Mouse (Mus musculus) erythroid progenitor cell, adult 5-6 weeks (primary cell): ENCODE measurements around the gene Prkce. TPM values are rescaled to one million over a fixed set of nuclear protein-coding genes. Genes with fewer than 3 reads are reported as not detected.

ENCODE experiments used
- ATAC-seq: replicated peaks from 2 replicates; pipeline ENCODE4 v1.8.0; 2016; ENCODE audit warnings: moderate number of reproducible peaks, mild to moderate bottlenecking, moderate TSS enrichment, inconsistent platforms; ENCODE audit not compliant: poor library complexity, low FRiP score, severe bottlenecking
- total RNA-seq, 2 experiments: library from RNA; stranded (forward) in 1 of 2; stranded (reverse) in 1 of 2; fragments of 150-400 nt in 1 of 2; fragments of 186-747, 209-891 nt in 1 of 2; gene quantifications; 2 replicates each; pipeline versions ENCODE4 v1.2.3 to v1.2.4; 2015 to 2017; ENCODE audit warnings: low replicate concordance in 2 of 2

Gene Prkce
- total RNA-seq, 2 experiments from 2014 or later, result 0.30 to 2.9 TPM

DNA sequence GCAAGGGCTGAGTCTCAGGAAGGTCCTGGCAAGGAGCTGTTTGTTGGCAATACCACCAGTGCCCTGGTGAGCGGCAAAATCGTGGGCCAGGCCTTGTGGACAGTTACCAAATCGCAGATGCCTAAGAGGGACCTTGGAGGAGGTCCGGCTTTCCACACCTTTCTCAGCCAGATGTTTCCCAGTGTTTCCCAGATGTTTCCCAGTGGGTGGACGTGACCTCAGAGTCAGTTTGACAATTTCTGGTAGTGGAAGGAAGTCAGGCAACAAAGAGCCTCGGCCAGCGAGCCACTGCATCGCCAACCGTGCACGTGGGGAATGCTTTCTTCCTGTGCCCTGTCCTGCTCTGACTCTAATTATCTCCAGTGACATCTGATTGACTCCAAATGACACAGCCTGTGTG lies 112.2 kb downstream of the Prkce start:
- ATAC-seq, result no peak

DNA sequence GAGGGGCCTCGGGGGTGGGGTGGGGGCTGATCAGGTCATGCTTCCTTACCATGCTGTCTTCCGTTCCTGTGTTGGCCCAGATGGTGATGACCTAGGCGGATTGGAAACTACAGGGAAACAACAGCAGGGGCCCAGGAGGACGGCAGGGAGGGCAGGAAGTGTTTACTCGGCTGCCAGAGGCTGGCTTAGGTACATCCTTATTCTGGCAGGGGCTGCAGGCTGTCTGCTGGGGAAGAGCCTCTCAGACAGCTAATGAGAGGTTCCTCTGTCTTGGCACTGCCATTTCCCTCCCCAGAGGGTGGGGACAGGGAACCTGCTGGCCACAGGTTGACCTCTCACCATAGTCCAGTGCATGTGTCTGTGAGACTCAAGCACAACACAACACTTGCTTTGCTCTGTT lies 116.2 kb downstream of the Prkce start:
- ATAC-seq, result no peak

DNA sequence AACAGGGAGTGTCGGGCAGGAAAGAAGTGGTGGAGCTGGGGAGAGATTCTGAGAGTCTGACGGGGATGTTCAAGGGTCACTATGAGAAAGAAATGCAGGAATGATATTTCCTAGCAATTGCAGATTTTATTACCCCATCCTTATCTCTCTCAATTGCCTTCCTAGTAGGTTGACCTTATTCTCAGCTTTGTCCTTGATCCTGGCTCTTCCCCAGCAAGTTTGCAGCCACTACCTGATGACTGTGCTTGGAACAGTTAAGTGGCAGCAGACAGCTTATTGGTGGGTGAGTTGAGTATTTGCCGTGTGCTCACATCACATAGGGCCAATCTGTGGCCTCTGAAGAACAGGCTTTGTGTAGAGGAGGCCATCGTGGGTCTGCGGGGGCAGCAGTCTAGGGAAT lies 117.5 kb downstream of the Prkce start:
- ATAC-seq, result no peak

DNA sequence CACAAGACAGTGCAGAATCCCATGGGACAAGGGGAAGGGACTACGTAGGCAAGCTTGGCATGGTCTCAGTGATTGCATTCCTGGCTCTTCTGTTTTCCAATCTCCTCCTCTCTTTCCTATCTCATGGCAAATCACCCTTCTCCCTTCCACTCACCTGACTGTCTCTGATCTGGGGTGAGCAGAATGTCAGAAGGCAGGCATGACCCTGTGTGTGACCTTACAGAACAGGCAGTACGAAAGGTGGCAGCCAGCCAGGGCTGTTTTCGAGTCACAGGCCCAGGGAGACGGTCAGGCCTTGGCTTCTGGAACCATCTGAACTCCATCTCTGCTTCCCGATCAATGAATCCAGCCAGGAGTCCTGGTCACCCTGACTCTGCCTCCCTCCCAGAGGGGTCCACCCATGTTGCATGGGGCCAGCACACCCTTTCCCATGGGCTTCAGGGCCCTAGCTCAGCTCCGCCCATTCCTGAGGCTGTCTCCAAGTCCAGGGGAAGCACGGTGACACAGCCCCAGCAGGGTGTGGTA lies 119.2 kb downstream of the Prkce start:
- no peak for ATAC-seq

DNA sequence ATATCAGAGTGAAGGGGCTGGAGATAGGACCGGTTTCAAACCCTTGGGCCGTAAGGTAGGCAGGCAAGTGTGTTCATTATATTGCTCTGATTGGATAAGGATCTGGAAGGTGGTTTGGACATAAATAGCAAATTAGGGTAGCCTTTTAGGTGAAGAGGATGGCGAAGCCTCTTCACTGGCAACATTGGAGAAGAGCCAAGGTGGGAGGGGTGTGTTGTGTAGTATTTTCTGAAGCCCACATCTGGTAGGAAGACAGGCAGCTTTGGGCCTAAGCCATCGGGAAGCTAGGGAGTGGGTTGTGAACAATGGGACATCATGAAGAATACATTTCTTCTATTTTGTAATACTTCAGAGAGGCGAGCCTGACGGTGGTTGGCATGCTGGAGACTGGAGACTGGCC lies 125.1 kb downstream of the Prkce start:
- no peak for ATAC-seq

DNA sequence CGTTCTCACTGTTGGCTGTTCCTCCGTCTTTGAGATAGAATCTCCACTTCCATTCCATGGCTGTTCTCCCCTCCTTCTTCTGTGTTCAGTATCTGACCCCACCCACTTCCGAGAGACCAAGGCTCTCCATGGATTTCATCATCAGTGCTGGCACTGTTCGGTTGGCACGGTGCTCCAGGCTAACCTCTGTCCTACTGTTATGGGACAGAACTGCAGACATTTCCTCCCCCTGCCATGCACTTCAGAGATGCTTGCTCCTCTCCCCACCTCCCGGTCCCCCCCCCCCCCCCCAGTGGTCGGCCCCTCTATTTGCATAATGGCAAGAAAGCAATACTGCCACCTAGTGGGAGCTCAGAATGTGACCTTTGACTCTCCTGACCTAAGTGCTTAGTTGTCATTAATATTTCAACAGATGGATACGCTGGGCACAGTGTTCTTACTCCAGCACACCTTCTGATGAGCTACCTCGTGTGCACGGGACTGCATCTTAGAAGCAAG lies 125.7 kb downstream of the Prkce start:
- ATAC-seq, result no peak

DNA sequence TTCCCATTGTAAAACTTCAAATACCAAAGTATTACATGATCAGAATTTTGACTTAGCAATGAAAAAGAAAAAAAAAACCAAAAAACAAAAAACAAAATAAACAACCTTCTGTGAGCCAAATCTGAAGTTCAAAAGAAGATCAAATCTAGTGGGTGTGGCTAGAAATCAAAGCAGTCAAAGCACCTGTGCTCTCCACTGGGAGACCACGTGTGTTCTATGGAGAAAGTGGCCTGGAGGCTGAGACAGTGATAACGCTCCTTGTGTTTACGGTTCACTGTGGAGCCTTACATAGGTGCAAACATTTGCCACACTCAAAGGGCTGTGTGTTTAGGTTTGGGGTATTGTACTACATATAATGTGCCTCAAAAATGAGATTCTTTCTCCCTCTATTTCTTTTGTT lies 132.0 kb downstream of the Prkce start:
- ATAC-seq, result no peak

DNA sequence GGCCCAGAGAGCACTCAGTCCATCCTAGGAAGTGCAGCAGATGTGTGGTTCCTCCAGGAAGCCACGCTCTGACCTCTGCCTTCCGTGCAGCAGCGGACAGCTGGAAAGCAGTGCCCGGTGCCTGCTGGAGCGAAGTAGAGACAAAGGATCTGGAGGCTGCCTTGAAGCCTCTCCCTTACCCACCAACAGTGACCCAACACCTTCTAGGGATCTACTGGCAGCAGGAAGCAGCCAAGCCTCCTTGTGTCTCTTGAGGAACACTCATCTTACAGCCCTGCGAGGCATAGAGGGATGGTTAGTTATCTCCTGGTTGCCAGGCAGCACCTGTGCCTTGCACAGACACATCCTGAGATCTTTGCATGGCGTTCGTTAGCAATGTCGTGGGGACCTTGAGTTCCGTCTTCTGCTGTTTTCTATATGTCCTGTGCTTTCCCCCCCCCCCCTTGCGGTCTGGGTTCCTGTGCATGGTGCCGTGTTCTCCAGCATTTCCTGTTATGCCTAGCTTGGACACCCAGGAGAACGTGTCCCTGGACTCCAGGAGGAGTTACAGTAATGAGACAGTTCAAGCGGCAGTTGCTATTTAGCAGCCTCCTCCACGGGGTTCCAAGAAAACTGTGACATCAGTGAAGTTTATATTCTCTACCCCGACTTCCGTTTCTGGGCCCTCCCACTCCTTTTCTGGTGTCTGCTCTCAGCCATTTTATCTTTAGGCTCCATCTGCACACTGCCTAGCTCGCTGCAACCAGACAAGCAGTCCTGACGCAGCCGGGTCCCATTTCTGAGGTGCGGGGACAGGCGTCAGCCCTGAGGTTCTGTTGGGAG lies 133.4 kb downstream of the Prkce start:
- peak; percentile 84 for ATAC-seq

DNA sequence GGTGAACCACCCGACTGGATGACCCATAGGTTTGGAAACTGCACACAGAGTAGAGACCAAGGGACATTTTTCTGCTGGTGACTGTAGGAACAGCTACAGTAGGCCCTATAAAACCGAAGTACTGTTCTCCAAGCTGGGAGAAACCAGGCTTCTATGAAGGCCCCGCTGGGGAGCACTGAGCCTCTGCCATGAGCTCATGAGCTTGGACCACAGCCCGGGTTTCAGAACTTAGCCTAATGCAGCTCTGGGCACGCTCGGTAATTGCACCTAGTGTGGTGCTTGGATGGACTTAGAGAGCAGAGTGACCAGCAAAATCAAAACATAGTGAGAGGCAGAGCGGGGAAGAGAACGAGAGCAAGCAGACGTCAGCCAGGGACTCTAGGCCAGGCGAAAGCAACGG lies 134.7 kb downstream of the Prkce start:
- no peak for ATAC-seq

DNA sequence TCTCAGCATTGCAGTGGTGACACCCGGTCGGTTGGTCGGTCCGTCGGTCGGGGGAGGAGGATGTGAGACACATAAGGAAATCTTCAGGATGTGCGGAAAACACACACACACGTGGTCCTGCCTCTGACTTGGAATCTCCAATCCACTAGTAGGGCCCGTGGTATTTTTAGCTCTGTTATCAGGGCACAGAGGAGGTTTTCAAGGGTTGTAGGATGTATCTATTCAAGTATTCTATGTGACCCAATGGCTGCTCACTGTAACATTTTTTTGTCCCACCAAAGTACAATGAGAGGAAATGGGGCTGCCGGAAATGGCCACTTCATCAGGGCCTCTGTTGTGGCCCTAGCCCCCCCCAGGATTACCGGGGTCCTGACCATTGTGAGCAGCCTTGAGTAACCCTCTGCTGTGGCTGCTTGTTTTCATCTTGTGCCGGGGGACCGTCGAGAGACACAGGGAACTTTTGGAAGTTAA lies 135.3 kb downstream of the Prkce start:
- no peak for ATAC-seq

DNA sequence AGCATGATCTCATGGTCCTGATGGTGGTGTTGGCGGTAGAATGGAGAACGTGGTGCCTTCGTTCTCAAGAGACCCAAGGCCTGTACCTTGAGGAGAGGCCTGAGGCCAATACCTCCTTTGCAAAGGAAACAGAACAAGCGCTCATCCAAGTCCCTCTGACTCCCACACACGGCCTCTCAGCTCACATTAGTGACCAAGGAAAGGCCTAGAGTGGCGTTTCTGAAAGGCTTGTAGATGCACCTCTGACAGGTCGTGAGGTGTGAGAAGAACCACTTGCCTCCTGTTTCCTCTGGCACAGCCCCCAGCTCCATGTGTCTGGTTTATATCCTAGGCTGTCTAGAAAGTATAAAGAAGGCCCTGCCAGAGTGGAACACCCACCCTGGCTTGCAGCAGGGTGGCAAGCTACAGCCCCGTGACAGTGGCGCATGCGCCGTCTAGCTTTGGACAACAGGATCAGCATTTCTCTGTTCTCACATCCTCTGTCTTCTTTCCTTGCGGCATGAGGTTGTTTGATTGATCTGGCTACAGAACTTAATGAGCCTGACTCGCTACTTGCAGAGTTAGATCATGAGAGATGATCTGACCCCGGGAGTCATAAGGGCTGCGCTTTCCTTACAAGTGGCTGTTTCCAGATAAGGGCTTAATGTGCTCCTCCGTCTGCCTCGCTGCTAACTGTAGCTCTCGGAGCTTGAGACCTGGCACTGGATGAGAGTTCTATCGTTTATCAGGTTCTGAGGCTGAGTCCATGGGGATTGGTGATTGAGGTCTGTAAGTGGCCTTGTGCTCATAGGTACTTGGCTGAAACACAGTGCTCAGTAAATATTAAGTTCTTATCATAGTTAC lies 136.0 kb downstream of the Prkce start:
- ATAC-seq, result peak; percentile 41

DNA sequence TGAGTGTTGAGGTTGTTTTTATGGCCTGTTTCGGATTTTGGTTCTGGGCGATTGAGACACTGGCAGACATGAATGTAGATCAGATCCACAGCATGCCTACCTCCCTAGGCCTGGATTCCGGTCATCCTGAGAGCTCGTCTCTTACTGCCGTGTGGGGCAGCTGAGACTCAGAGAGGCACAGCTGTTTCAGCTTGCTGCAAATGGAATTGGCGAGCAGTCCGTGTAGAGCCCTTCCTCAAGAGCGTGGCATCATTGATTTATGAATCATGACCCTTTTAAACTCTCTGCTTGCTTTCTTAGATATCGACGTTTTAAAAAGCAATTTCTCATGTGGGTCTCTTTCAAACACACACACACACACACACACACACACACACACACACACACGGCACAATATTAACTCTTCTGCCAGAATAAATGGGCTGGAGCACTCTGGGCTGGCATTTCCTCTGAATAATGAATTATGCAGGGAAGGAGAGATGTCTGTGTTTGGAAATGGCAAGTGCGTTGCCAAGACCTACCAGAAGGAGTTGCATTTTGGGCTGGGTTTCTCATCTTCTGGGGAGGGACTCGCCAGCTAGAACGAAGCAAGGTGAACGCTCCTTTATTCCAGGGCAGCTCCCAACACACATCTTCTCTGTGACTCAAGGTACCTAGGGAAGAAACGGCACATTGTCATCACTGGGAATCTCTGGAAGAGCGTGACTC lies 137.5 kb downstream of the Prkce start:
- ATAC-seq, result no peak

DNA sequence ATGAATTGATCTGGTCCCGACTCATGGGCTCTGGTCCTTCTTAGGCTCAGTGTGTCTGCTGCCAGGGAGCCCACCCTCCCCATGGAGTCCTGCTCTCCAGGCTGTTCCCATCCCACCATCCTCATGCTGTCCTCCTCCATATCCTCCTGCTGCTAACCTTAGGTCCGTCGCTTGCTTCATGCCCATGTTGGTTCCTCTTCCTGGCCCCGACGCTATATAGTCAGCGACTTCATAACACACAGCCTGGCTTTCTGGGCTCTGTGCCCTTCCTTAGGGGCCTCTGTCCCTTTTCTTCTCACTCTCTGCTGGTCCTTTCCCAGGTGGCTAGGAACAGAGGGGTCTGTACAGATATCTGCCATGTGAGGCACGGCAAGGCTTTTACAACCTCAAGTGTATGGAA lies 138.6 kb downstream of the Prkce start:
- no peak for ATAC-seq

DNA sequence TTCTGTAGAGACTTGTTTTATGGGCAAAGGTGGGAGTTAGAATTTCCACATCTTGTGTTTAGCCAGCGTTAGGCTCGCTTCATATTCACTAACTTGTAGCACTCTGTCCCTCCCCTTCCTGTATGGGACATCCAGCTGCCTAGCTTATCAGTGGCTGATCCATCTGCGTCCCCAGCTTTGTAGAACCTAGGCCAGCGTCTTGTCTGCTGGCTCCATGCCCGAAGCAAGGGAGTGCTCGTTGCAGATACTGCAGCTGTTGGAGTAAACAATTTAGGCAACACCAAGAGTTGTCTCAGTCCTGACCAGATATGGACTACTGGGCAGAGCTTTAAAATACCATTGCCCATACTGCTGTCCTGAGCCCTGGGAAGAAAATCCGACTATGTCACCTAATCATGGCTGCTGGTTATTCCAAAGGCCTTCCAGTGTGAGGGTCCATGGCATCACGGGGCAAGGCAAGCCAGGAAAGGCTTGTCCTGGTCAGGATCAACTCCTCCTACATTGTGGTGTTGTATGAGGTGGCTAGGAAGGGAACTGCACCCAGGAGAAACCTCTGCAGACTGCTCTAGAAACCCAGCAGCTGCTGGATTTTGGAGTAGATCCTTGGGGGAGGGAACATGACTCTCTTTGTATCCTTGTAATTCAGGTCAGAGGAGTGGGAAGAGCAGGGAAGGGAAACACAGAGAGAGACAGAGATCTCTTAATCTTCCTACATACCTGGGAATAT lies 146.0 kb downstream of the Prkce start:
- peak; percentile 97 for ATAC-seq

DNA sequence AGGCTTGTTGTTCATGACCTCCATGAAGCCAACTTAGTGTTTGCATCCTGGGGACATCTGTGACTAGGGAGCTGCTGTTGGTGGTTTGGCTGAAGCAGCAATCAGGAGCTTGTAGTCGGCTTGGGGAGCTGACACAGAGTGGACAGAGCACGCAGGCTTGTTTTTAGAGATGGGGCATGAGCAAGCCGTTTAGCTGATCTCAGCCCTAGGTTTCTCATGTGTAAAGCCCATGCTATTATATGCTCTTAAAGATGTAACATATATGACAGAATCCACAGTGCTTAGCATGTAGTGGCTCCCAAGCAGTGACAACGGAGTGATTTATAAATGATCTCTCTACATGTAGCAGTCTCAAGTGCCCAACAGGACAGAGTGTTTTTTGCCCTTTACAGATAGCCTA lies 148.3 kb downstream of the Prkce start:
- ATAC-seq, result no peak

DNA sequence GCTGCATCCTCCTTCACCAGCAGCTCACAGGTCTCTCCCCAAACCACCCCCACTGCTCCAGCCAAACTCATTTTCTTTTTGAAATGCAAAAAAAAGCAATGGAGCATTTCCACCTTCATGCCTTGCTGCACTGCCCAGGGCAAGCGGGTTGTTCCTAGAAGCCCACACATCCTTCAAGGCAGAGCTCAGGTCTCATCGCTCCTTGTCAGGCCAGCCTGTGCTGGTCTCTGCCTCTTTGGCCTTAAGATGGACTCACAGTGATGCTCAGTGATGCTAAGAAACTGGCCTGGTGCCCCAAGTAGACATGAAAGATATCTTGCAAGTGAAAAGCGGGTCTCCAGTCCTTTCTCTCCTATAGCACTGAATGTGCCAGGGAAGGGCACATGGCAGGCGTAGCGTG lies 149.2 kb downstream of the Prkce start:
- ATAC-seq, result no peak

DNA sequence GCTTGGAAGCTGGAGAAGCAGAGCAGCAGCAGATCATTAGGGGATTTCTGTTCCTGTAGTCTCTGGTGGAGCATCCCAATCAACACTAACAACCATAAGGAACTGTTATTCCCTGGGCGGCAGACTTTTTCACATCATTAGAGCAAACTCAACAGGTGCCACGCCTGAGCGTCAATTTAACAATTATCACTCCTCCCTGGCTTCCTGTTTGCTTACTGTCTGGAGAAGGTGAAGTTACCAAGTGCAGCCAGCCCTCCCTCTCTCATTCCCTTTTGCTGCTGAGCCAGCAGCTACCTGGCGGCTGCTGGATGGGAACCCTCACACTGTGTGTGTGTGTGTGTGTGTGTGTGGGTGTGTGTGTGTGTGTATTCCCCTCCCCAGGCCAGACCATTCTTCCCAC lies 149.6 kb downstream of the Prkce start:
- ATAC-seq, result no peak

DNA sequence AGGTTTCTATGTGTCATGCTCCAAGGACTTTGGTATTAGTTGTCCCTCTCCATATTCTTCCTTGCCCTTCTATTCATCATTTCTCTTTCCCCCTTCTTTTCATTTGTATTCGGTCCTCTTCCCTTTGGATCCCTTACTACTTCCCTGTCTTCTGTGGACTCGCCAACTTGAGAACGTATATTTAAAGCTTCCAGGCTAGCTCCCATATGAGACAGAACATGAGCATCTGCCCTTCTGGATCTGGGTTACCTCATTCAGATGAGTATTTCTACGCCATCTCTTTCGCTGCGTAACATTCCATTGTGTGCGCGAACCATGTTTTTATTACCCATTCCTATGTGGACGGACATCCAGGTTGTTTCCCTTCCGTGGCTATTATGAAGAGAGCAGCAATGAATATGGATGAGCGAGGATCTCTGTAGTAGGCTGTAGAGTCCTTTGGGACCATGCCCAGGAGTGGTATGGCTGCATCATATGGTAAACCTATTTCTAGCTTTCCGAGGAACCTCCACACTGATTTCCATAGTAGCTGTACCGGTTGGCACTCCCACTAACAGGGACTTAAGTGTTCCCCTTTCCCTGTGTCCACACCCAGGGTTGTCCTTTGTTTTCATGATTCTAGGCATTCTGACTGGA lies 152.5 kb downstream of the Prkce start:
- ATAC-seq, result no peak

DNA sequence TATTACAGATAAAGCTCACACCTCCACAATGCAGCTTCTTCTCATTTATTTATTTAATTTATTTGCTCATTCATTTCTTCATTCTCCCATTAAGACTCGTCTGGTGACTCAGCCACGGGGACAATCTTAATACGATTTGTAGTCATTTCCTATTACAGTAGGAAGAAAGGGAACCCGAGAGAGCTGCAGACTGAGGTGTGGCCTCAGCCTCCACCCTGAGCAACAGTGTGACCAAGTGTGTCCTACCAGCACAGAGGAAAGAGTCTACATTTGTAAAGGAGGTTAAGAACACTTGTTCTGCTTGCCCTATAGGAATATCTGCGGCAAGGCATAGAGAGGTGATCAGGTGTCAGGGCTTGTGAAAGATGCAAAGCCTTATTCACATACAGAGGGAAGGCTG lies 155.3 kb downstream of the Prkce start:
- ATAC-seq, result no peak
